Mouse (Mus musculus) adipocyte (in vitro differentiated cells): ENCODE measurements around the gene Tusc2.
A peak's percentile ranks its signal among the peaks of the same experiment; 100 is the strongest.

ENCODE experiments used
- DNase-seq: peaks from one replicate; pipeline ENCODE4 v3.0.0-alpha.2; 2016; ENCODE audit warnings: low spot score

Gene Tusc2

DNA sequence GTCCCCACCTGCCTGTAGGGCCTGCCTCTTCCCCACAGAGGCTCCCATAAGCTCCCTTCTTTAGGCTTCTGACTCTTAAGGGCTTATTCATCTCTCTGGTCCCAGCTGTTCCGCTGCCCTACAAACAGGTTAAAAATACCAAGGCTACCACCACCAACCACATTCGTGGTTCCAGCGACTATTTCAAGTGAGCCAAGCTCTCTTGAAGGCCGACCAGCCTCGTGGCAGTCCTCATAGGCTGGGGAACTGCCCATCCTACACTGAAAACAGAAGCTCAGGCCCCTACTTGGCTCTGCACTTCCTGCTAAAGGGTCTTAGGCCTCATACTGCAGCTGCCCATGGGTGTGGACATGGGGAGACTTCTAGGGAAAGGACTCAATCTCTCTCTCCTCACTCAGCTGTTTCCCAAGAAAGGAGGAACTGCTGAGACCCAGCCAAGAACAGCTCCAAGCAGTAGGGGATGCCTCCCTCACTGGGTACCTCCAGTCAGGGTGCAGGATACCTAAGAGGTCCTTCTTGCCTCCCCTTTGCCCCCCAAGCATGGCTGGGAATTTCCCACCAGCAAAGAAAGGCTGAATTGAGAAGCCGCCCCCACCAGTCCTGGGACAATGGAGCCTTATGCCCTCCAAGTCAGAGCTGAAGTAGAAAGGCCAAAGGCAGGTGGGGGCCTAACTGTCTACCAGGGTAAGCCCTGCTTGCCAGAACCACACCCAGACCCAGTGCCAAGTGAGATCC lies 48.6 kb downstream of the Tusc2 start:
- no peak for DNase-seq

DNA sequence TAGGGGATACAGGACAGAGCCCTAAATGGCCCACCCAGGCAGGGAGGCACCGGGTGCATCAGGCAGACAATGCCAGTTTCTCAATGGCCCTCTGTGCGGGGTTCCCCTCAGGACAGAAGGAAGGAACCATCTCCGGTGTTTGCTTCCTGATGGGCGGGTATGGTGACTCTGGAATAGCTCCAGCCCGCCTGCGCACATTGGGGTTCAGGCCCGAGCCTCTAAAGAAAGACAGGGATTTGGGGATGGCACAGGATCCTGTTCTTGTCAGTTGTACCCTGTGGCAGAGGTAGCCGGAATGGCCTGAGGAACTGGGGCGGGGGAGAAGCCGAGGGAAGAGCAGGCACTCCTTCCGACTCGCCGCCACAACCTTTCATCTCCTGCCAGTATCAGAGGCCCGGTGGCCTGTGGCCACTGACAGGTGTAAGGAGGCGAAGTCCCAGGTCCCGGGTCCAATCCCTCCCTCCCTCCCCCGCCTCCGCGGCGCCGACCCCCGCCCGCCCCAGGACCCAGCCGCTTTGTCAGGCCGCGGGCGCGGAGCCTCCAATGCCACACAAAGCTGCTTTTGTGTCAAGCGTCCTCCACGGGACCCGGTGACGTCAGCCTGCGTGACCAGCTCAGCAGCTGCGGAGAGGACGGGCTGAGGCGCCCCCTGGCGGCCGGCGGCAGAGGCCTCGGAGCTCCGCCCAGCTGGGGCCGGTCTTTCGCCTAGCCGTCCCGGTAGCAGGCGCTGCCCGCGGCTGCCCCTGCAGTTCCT lies 49.3 kb downstream of the Tusc2 start:
- DNase-seq, result peak; percentile 94

DNA sequence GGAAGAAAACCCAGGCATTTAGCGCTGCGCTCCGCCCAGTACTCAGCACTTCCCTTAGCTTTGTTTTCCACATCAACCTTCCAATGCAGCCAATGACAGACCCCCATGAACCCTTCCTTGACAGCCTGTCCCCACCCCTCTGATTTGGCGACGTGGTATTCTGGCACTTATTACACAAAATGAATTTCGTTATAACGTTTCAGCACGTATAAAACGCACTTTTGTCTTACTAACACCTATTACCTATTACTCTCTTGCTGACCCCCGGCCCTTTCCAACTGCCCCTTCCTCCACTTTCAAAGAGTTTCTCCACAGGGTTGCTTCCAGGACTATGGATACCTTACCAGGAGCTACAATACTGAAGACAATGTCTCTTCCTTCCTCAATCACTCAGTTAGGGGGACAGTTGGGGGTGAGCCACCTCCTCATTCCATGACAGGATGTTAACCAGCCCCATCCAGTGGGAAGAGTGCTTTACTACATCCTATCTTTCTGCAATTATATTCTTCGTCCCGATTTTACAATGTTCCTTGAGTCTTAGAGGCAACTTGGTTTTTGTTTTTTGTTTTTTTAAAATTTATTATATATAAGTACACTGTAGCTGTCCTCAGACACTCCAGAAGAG lies 50.0 kb downstream of the Tusc2 start:
- DNase-seq, result no peak

DNA sequence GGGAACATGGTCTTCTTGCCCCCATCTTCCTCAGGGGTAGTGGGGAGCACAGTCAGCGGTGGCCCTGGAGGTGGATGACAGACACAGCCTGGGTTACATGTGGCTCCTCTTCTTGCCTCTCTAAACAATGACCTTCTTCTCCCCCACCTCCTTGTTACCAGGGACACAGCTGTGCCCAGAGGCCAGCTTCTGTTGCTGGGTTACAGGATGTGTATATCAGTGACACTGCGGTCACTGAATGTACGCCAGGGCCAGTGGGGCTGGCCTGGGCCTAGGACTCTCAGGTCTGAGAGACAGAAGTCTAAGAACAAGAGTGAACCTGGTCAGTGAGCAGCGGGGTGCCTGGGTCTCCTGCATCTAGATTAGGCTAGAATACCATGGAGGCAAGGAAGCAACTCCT lies 52.0 kb downstream of the Tusc2 start:
- no peak for DNase-seq
